Mouse (Mus musculus) urinary bladder, postnatal 10 days (tissue): Measurements from ENCODE around the gene Themis2.

Experiments used
- DNase-seq: peaks from one replicate; pipeline ENCODE4 v3.0.0; 2022; ENCODE audit warnings: low spot score

Gene Themis2

DNA sequence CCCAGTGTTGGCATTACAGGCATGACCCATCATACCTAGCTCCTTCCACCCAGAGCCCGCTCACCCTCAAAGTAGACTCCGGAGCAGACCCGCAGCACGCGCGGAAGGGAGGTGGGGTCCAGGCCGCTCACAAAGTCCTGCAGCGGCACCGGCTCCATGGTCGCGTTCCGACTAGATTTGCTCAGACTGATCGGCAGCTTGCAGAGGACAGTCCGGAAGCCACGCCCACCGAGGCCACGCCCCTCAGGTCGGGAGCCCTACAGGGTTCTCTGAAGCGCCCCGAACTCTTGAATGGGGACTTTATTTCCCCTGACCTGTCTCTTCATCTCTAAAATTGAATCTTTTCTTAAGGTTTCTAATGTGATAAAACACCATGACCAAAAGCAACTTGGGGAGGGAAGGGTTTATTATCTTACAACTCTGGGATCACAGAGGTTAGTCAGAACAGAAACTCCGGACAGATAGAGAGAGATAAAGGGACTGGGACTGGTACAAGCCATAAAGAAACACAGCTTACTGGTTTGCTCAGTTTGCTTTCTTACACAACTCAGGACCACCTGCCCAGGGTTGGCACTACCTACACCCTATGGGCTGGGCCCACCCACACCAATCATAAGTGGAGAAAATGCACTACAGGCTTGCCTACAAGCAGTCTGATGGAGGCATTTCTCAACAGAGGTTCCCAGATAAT, at the start of gene Themis2:
Themis2 (minus strand) TSS at position 192 of the 691 bp plus-strand sequence.
- DNase-seq = no peak

- no peak for DNase-seq
Observed at GRCm38 (mm10) chr4:132843705-132844071, 47.5 kb upstream of the Themis2 start.

- DNase-seq = peak; percentile 63
Observed at GRCm38 (mm10) chr4:132842970-132843704, 47.0 kb upstream of the Themis2 start, which contains the start of gene Ppp1r8. TSS of gene Ppp1r8 (minus strand) at chr4:132843169.

DNA sequence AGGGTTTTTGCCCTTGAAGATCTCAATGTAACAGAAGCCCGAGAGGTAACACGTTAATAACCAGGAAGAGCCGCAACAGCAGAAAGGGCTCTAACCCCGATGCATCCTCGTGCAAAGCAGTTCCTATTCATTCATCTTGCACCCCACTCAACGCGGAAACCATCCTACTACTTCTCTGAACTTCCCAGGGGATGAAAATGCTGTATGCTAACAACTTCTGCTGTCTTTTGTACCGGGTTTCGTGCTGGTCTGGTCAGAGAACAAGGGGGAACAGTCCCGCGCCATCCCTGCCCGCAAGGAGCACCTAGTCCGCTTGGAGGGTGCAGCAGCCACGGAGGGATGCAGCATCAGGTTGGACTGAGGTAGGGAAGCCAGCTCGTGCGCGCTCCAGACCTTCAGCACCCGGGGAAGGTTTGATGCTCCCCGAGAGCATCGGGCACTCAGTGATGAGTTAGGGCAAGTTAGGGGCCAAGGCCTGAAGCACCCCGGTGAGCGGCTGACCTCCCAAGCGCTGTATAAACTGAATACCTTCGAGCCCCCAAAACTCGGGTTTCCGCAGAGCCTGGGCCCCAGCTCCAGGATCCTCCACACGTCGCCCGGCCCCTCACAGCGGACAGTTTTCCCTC, 46.2 kb upstream of the Themis2 start:
- DNase-seq = no peak

DNA sequence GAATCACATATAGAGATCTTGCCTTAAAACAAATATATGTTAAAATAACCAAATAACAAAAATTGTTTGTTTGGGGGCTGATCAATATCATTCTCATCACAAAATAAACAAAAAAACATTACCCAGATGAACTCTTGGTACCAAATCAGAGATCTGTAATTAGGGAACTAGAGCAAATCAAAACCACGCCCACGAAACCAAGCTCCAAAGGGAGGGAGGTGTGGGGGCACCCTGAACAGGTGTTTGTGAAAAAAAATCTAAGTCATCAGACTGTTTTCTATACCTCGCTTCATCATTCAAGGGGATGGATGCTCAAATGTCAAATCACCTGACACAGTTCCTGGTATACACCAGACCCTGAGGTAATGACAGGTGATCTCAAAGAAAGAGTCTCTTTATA, 45.3 kb upstream of the Themis2 start:
- DNase-seq = no peak

- DNase-seq = no peak
Observed at GRCm38 (mm10) chr4:132823614-132824366, 27.6 kb upstream of the Themis2 start.

- DNase-seq = no peak
Observed at GRCm38 (mm10) chr4:132818442-132818841, 22.3 kb upstream of the Themis2 start.

GRCm38 (mm10) chr4:132816855-132817254, 20.7 kb upstream of the Themis2 start:
- DNase-seq = no peak

GRCm38 (mm10) chr4:132816404-132816803, 20.2 kb upstream of the Themis2 start:
- DNase-seq = no peak

DNA sequence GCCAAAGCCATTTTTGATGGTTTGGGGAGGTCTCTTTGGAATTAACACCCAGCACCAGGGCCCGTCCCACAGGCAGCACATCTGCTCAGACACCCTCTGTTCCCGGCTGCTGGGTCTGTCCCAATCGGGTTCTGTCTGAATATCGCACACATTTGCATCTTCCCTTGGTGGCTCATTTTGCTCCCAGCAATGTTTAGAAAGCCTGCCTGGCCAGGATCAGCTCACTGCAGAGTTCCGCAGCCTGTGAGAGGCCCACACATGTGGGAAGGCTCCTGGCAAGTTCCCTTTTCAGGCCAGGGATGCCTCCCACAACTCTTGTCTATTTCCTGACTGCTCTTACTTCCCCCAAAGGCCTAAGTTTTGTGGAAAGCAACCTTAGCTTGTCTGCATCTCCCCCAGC, 13.4 kb upstream of the Themis2 start:
- no peak for DNase-seq

DNA sequence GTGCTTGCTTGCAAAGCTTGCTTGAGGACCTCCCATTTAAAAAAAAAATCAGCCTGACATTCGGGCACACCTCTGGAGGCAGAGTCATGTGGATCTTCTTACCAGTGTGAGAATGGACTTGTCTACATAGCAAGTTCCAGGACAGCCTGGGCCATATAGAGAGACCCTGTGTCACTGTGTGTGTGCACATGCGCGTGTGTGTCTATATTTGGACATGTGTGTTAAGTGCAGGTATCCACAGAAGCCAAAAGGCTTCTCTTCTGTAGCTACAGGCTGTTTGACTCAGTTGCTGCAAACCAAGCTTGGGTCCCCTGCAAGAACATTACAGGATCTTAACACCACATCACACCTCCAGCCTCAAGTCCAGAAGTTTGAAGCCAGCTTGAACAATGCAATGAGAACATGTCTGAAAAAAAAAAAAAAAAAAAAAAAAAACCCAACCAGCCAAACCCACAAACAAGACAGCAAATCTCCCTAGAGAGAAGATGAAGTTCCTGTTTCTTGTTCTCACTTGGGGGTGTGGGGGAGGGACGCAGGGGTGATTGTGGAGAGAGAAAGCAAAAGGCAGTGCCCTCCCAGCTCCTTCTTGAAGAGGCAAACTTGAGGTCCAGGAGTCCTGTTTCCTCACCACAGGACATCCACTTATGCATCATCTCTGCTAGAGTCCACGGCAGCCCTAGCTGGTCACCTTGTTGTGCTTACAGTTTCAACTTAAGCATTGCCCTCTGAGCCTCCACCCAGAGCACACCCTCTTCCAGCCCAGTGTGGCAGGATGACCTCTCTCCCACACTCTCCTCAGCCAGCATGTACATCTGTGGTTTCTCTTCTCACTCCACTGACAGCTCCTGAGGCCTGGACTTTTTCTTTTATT, 11.8 kb upstream of the Themis2 start:
- no peak for DNase-seq

DNA sequence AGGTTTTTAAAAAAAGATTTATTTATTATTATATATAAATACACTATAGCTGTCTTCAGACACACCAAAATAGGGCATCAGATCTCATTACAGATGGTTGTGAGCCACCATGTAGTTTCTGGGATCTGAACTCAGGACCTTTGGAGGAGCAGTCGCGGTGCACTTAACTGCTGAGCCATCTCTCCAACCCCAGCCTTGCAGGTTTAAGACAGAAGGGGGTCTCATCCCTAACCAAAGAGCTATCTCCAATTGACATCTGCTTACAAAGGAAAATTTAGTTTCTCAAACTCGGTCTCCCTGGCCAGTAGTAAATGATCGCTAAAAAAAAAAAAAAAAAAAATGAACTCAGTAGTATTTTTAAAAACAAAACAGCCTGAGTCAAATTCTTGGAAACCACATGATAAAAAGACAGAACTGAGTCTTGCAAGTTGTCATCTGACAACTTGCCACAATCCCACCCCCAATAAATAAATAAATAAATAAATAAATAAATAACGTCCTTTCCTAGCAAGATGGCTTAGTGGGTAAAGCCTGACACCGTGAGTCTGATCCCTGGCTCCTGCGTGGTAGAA, 10.5 kb upstream of the Themis2 start:
- DNase-seq = no peak

- no peak for DNase-seq
Observed at GRCm38 (mm10) chr4:132805599-132806197, 9.5 kb upstream of the Themis2 start.

GRCm38 (mm10) chr4:132805146-132805545, 9.0 kb upstream of the Themis2 start:
- DNase-seq = no peak

- DNase-seq = no peak
Observed at GRCm38 (mm10) chr4:132804331-132804730, 8.1 kb upstream of the Themis2 start.

- no peak for DNase-seq
Observed at GRCm38 (mm10) chr4:132803876-132804275, 7.7 kb upstream of the Themis2 start.

DNA sequence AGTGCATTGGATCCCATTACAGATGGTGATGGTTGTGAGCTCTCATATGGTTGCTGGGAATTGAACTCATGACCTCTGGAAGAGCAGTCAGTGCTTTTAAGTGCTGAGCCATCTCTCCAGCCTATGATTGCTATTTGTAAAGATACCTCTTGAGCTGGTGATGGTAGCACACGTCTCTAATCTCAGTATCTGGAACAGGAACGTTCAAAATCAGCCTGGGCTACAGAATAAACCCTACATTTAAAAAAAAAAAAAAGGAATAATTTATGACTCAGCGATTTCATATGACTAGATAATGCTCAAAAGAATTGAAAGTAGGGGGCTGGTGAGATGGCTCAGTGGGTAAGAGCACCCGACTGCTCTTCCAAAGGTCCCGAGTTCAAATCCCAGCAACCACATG, 7.0 kb upstream of the Themis2 start:
- DNase-seq = no peak

- DNase-seq = no peak
Observed at GRCm38 (mm10) chr4:132802171-132802637, 6.0 kb upstream of the Themis2 start.

- DNase-seq = no peak
Observed at GRCm38 (mm10) chr4:132801176-132802077, 5.2 kb upstream of the Themis2 start.
